ENCODE assay signal across 8 mouse cellular contexts in the genomic region with DNA sequence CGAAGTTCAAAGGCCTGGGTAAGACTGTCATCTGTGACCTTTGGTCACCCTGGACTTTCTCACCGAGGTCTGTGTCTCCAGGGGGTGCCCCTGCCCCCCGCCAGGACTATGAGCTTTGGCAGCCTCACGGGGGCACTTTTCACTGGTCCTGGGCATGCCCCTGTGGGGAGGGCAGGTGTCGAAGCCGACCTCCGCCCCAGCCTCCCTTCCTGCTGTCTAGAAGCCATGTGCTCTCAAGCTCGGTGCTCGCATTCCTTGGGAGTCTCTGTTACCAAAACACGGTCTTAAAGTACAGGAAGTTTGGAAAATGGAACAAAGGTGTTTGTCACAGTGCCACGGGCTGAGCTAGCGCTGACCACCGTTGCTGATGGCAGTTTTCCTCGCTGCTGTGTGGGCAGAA. TPM values are rescaled to one million over a fixed set of nuclear protein-coding genes. Genes with fewer than 3 reads are reported as not detected.
DNase-seq lines count a peak whose midpoint lies in the region; ATAC-seq and TF ChIP-seq lines count a peak whose summit lies in the region.

No protein-coding gene starts in this region.

- no peaks in the 10 kb centered on the region for H3K27me3 ChIP-seq in hindbrain, embryonic 11.5 days (ENCODE audit: control insufficient read depth, insufficient read depth, low read length)
- no peaks in the 10 kb centered on the region for H3K27me3 ChIP-seq in limb, embryonic 14.5 days (ENCODE audit: control insufficient read depth, insufficient read depth, low read length)

- peak overlapping the region; percentile 20; the same call in 1 of the 2 replicates for H3K9ac ChIP-seq in ES-E14 (ENCODE audit: insufficient read depth, low read depth, low read length, poor library complexity, severe bottlenecking)
- H3K9ac ChIP-seq in hindbrain, embryonic 11.5 days (ENCODE audit: low read depth, low read length) = peak overlapping the region; percentile 16; the same call in 1 of the 2 replicates
- H3K9ac ChIP-seq in limb, embryonic 14.5 days (ENCODE audit: low read depth, low read length, severe bottlenecking) = no peak overlapping the region

- H3K36me3 ChIP-seq in ES-E14 (ENCODE audit: control insufficient read depth, insufficient read depth, low read length, poor library complexity, severe bottlenecking) = no peaks in the 10 kb centered on the region
- H3K36me3 ChIP-seq in hindbrain, embryonic 11.5 days (ENCODE audit: control insufficient read depth, insufficient read depth, low read length) = no peaks in the 10 kb centered on the region
- H3K36me3 ChIP-seq in limb, embryonic 14.5 days (ENCODE audit: control insufficient read depth, insufficient read depth, low read length) = no peaks in the 10 kb centered on the region

- peak; percentile 36 to 78 for DNase-seq in adrenal gland, adult (ENCODE audit: inconsistent age in 2 of 2, low spot score in 1 of 2)
- no peak for DNase-seq in adrenal gland, postnatal 4 days (ENCODE audit: low spot score in 2 of 2)
- DNase-seq in ES-E14 (ENCODE audit: low read depth, low spot score) (no peak), MN1 (ENCODE audit: low spot score) (no peak)
- no peak for DNase-seq in hindbrain, embryonic 11.5 days (ENCODE audit: low spot score)
- no peak for DNase-seq in limb, embryonic 14.5 days (ENCODE audit: low spot score)
- no peak for DNase-seq in Muller cell, postnatal 12 days (ENCODE audit: inconsistent ontology term)
- DNase-seq in spleen, adult 18-20 months = no peak

- H3K27ac ChIP-seq in ES-E14 (ENCODE audit: insufficient read depth, low read depth, low read length, poor library complexity, severe bottlenecking) = peak overlapping the region; percentile 38
- peak overlapping the region; percentile 98 for H3K27ac ChIP-seq in hindbrain, embryonic 11.5 days (ENCODE audit: low read depth, low read length)
- H3K27ac ChIP-seq in limb, embryonic 14.5 days (replicated peaks; ENCODE audit: low read depth, low read length) = peak overlapping the region; percentile 89

- TF ChIP-seq POLR2A in limb, embryonic 14.5 days (IDR thresholded peaks at IDR 0.05; ENCODE audit: borderline replicate concordance, extremely low read depth, insufficient read depth, insufficient read length) = no peak

- no peaks in the 10 kb centered on the region for H3K9me3 ChIP-seq in ES-E14 (ENCODE audit: control insufficient read depth, insufficient read depth, low read depth, low read length)
- H3K9me3 ChIP-seq in hindbrain, embryonic 11.5 days (ENCODE audit: control insufficient read depth, low read length) = no peaks in the 10 kb centered on the region
- H3K9me3 ChIP-seq in limb, embryonic 14.5 days (ENCODE audit: control insufficient read depth, low read length) = no peaks in the 10 kb centered on the region

- H3K4me3 ChIP-seq in ES-E14 (ENCODE audit: insufficient read depth in 1 of 2, low read depth in 1 of 2, low read length in 2 of 2, poor library complexity in 1 of 2, severe bottlenecking in 1 of 2) = no peak overlapping the region
- H3K4me3 ChIP-seq in hindbrain, embryonic 11.5 days (ENCODE audit: low read depth, low read length) = no peak overlapping the region
- no peak overlapping the region for H3K4me3 ChIP-seq in limb, embryonic 14.5 days (replicated peaks; ENCODE audit: low read length)

- no peak overlapping the region for H3K4me2 ChIP-seq in hindbrain, embryonic 11.5 days (replicated peaks; ENCODE audit: low read depth, low read length)
- no peak overlapping the region for H3K4me2 ChIP-seq in limb, embryonic 14.5 days (replicated peaks; ENCODE audit: low read depth, low read length, severe bottlenecking)

- in situ Hi-C loops in ES-E14 (cut with MboI; ENCODE audit: low sequenced_read_pairs in 2 of 2, unreplicated experiment in 2 of 2) = no loop called here

- peaks cover 10 to 36% of the 10 kb centered on the region in 2 experiments for H3K4me1 ChIP-seq in ES-E14 (ENCODE audit: control insufficient read depth in 2 of 2, insufficient read depth in 2 of 2, low read length in 2 of 2, poor library complexity in 1 of 2)
- H3K4me1 ChIP-seq in hindbrain, embryonic 11.5 days (replicated peaks; ENCODE audit: control insufficient read depth, insufficient read depth, low read length) = peaks cover 35% of the 10 kb centered on the region
- H3K4me1 ChIP-seq in limb, embryonic 14.5 days (ENCODE audit: control insufficient read depth, insufficient read depth, low read length) = peaks cover 31% of the 10 kb centered on the region

- 35% methylated on average over 14 of the region's 14 CpGs for WGBS in hindbrain, embryonic 11.5 days
- WGBS in limb, embryonic 14.5 days = 22% methylated on average over 14 of the region's 14 CpGs

- ATAC-seq in hindbrain, embryonic 11.5 days (ENCODE audit: low FRiP score) = no peak
- ATAC-seq in limb, embryonic 14.5 days (ENCODE audit: low FRiP score, low read depth) = no peak

TF ChIP-seq in ES-E14, 5 proteins besides CTCF, POLR2A, EP300 and RAD21:
- TF ChIP-seq ZC3H11A (IDR thresholded peaks at IDR 0.05; ENCODE audit: borderline replicate concordance, low read depth, low read length) (no peak), MAFK (IDR thresholded peaks at IDR 0.05; ENCODE audit: insufficient read depth, low read depth, low read length) (no peak), CHD2 (IDR thresholded peaks at IDR 0.05; ENCODE audit: low read depth, low read length) (no peak), HCFC1 (IDR thresholded peaks at IDR 0.05; ENCODE audit: borderline replicate concordance, insufficient read depth, low read length) (no peak), ZNF384 (IDR thresholded peaks at IDR 0.05; ENCODE audit: low read depth, low read length) (no peak)
TF ChIP-seq in ES-E14: peak in this region for 0.

RNA-seq across cellular contexts. Expression of a gene that starts 52.7 kb away (rescaled TPM):
- 100 to 1,000 TPM; 117 to 126 TPM for total RNA-seq in adrenal gland, postnatal 4 days (2021)
- total RNA-seq in ES-E14 (2012; rRNA removed) = 10.8 and 11.3 TPM in 2 replicates
- 36.7 and 38.9 TPM in 2 replicates for polyA plus RNA-seq in hindbrain, embryonic 11.5 days (2014; fragmentation: Nextera tagmentation; extraction: Ambion mirVana)
- 28.4 and 29.7 TPM in 2 replicates for polyA plus RNA-seq in limb, embryonic 14.5 days (2012; rRNA removed)
- 34.8 and 37.3 TPM in 2 replicates for polyA plus RNA-seq in limb, embryonic 14.5 days (2014; fragmentation: Nextera tagmentation; extraction: Ambion mirVana)

Comparison
In these comparisons a context has a peak if more than half of its experiments do, and no peak if none do; other contexts are left out.
1. DNase-seq: peak in adrenal gland, adult (2 of 2); none in adrenal gland, postnatal 4 days (0 of 2), ES-E14 (single experiment), hindbrain, embryonic 11.5 days (single experiment), limb, embryonic 14.5 days (single experiment), MN1 (single experiment), Muller cell, postnatal 12 days (single experiment) and spleen, adult 18-20 months (0 of 2).
2. H3K27ac ChIP-seq: peak in every context shown above with its lines; median percentile 98 in hindbrain, embryonic 11.5 days; 89 in limb, embryonic 14.5 days; 38 in ES-E14.